Mouse (Mus musculus) activated CD4-positive, CD25-positive, alpha-beta regulatory T cell, adult 4 months (primary cell): ENCODE measurements around the gene Nup62. TPM values are rescaled to one million over a fixed set of nuclear protein-coding genes. Genes with fewer than 3 reads are reported as not detected.
A peak's percentile ranks its signal among the peaks of the same experiment; 100 is the strongest.

Source experiments
- ATAC-seq: one replicate; pipeline ENCODE4 v1.8.0; 2017
- polyA plus RNA-seq, 2 experiments: library from polyadenylated mRNA; unstranded; fragments of 100-300 nt; shearing (Covaris generic); gene quantifications; one replicate each; pipeline ENCODE4 v1.2.1; 2017

The Nup62 gene
- polyA plus RNA-seq: 10 to 100 TPM; 32.1 to 47.7 TPM

DNA sequence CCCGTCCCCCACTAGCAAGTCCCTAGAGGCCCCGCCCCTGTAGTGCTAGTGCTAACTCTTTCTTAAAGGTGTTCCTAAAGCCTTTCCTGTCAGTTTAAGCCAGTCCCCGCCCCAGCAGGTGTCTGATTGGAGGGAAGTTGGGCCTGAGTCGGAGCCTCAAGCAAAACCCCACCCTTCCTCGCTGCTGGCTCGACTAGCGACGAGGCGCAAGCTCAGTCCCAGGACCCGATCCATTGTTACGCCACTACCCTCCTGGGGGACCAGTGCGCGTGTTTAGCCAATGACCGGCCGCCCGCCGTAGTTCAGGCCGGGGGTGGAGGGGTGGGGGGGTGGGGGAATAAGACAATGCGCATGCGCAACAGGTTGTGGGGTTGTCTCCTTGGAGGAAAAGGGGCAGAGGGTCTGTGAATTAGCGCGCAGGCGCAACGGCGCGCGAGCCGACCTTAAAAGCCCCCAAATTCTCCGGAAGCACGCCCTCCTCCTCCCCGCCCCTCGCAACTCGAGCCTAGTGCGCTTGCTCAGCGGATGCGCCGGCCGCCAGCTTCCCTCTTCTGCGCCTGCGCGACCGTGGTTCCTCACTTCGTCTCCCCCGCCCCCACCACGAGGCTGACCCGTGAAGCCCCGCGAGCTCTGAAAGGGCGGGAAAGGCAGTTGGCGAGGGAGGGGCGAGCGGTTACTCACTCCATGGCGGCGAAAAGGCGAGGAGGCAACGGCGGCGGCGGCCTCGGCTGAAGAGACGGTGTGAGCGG, at the start of gene Nup62, which contains the start of gene Il4i1:
Gene Nup62, plus strand, starts transcription at position 368 of the 749 bp plus-strand sequence.
Gene Il4i1, plus strand, starts transcription at position 667 of the 749 bp plus-strand sequence.
- ATAC-seq: peak; percentile 95

DNA sequence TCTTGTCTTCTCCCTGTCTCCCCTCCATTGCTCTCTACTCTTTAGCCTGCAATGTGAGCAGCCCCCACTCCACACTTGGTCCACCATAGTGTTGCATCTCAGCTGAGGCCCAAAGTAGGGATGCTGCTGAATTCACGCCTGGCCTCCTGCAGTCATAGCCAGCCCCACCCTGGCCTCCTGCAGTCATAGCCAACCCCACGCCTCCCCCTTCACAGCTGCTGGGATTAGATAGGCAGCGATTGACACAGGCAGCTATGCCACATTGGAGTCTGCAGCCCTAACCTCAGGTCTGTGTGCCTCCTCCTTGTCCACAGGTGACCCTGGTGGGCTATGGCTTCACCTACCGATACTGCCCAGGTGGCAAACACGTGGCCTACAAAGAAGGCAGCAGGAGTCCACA, 47.8 kb upstream of the Nup62 start:
- no peak for ATAC-seq

DNA sequence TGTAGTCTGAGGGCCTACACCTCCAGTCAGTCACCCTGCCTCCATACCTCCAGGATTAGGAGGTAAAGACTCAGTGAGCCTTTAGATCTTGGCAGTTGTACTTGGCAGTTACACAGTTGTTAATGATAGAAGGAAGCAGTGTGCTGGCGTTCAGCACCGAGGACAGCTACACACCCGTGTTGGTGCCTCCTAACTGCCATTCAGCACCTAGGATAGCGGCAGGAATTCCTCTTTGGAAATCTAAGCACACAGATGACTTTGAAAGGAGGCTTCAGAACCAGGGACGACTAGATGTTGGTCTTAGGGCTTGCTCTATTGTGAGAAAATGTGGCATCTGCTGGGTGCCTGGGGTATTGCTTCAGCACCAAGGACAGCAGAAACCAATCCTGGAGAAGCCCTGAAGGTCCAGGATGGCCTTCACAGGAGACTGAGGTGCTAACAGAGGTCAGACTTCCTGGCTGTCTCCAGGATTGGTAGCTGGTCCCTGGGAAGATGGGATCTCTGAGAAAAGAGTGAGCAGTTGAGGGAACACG, 45.8 kb upstream of the Nup62 start:
- ATAC-seq: no peak

DNA sequence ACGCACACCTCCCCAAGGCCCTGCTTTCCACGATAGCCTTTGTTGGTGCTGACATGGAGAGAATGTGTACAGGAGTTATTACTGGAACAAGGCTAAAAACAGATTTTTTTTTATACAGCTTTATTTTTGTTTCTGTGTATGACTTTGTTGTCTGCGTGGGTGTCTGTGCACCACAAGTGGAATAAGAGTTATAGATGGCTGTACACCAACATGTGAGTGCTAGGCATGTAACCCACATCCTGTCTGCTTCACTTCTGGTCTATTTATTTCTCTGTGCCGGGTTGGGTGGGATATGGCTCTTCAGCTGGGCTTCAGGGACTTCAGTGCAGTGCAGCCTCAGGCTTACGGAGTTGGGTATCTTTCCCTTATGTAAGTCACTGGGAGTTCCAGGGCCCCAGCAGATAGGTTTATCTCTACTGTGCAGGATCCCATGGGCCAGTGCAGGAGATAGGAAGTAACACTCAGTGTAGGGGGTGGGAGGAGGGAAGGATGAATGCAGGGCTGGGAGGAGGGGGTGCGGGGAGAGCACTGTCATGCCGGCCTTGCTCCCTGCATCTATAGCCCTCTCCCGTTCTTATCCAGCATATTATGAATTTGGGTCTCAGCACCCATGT, 43.2 kb upstream of the Nup62 start:
- peak; percentile 89 for ATAC-seq

DNA sequence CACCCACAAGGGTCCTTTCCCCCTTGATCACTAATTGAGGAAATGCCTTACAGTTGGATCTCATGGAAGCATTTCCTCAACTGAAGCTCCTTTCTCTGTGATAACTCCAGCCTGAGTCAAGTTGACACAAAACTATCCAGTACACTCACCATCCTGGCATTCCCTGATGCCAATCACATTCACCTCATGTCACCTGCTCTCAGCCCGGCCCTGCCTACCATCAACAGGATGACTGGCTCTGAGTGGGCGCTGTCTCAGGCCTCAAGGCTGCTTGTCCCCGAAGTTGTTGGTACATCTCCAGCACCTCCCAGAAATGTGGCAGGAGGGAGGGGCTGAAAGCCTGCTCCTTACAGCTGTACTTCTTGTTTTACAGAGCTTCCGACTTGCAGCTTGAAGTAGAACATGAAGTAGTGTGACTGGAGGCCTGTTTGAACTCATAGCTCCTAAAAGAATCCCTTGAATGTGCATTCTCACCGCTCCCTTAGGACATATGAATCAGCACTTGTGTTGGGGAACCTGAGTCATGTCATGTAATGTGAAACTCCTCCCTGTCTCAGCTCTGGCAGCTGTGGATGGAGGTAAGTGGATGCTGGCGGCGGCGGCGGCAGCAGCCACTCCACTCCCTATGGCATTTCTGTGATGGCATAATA, 38.9 kb upstream of the Nup62 start:
- ATAC-seq: no peak

DNA sequence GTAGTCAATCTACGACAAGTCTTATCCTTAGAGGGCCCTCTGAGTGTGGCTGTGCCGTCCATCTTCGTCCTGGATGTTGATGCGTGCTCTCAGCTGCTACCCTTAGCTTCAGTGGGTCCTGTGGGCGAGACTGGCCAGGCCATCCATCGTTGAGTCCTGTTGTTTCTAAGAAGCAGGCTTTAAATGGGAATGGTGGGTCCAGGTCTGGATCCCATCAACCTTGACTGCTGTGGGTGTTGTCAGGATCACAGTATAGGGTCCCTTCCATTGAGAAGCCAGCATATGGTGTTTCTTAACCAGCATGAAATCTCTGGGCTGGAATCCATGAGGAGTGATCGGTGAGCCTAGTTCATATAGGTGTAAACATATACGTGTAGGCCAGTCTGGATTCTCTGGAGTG, 35.8 kb upstream of the Nup62 start:
- no peak for ATAC-seq

DNA sequence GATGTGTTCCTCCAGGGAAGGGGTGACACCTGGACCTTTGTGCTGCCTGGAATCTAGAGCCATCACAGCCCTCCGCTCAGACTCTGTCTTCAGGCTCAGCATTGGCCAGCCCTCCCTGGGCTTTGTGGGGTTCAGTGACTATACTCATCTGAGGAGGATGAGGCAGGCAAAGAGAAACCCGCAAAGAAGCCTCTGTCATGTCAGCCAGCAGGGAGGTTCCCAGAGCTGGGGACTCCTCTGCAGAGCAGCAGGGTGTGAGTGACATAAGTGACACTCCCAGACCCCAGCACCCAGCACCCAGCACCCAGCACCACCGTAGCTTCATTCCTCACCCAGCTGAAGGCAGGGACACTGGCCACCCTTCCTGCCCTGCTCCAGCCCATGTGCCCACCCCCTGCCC, 26.4 kb upstream of the Nup62 start:
- ATAC-seq: no peak

DNA sequence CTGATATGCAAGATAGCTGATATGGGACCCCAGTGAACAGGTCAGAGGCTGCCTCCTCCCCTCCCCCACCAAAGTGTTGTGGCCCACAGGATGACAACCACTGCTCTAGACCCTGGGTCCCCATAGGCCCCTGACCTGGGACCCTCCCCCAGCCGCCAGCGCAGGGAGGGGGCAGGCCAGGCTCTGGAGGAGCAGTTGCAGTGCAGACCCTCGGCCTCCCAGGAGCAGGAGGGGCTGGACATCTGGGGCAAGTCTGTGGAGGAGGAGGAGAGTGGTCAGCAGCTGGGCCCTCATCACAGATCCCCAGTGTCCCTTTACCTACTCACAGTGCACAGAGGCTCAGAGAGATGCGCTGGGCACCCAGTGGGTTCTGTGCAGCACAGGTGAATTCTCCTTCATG, 25.8 kb upstream of the Nup62 start:
- no peak for ATAC-seq

DNA sequence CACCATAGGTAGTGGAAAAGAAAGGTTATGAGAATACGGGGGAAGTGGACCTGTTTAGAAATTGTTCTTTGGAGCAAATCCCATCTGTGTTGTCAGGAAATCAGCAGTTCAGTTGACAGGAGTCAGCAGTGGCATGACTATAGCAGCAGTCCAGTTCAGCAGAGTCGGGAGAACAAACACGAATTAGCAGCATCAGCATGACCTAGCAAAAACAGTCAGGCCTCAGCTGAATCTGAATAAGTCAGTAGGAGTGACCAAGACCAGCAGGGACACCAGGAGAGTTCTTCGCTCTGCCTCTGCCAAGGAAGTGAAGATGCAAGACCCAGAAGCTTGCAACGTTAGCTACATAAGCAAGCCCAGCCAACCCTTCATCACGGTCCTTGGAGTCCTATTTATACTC, 23.1 kb upstream of the Nup62 start:
- no peak for ATAC-seq

DNA sequence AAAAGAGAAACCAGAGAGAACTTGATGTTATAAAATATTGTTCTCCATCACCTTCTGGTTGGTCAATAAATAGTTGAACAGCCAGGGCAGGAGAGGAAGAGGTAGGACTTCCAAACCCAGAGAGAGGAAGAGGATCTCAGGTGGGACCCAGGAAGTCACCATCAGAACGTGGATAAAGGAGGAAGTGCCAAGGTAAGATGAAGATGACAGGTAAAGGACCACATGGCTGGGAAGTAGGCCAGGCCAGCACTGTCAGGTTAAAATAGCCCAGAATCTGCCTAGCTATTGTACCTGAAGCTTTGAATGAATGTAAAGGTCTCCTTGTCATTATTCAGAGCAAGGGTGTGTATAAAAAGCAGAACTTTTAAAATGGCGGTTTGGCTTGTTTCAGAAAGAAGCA, 7.0 kb upstream of the Nup62 start:
- no peak for ATAC-seq

DNA sequence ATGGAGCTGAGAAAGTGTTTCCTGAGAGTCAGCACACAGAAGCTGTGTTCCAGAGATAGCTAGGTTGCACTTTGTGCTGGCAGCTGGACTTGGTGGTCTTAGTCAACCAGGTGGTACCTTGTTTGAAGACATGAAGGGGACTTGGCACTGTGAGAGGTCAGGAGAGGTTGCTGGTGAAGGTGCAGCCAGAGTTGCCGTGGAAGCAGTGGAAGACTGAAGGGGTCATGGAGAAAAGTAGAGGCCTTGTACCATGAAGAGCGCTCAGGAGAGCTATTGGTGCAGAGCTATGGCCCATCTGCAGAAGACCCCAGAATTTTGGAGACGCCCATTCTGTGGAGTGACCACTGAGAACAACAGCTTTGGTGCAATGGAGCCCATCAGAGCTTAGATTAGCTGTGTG, 6.4 kb upstream of the Nup62 start:
- no peak for ATAC-seq

DNA sequence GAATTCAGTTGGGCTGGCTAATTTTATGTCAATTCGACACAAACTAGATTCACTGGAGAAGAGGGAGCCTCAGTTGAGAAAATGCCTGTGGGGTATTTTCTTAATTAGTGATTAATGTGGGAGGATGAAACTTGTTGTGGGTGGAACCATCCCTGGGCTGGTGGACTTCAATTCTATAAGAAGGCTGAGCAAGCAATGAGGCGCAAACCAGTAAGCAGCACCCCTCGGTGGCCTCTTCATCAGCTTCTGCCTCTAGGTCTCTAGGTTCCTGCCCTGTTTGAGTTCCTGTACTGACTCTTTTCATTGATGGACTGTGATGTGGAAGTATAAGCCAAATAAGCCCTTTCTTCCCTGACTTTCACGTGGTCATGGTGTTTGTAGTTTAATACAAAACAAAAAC, 5.5 kb upstream of the Nup62 start:
- no peak for ATAC-seq

DNA sequence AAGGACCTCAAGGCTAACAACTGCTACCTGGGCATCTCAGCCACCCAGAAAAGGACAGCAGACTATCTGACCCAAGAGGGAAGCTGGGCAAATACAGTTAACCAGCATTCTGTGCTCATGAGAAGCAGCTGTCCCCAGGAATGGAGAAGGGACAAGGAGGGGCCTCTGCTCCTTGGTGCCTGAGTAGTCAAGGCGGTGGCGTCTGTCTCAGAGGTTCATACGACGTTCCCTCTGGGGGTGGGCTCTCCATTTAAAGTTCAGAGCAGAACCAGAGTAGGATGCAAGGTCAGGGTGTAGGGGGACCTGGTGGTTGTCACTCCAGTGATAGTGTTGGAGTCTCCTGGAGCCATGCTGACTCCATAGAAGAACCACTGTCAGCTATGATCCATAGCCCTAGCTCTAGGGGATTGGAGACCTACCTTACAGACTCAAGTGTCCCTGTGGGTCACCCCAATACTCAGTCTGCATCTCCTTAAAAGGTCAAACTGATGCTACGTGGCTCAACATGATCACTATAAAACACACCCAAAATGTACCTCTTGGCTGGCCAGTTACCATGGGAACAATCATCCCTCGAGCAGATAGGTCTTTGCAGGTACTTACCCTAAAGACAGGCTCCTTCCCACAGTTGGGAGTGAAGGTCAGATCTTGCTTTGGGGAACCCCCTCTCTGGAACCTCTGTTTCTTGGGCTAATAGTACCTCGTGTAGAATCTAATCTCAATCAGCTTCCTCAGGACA, 4.9 kb upstream of the Nup62 start:
- no peak for ATAC-seq

DNA sequence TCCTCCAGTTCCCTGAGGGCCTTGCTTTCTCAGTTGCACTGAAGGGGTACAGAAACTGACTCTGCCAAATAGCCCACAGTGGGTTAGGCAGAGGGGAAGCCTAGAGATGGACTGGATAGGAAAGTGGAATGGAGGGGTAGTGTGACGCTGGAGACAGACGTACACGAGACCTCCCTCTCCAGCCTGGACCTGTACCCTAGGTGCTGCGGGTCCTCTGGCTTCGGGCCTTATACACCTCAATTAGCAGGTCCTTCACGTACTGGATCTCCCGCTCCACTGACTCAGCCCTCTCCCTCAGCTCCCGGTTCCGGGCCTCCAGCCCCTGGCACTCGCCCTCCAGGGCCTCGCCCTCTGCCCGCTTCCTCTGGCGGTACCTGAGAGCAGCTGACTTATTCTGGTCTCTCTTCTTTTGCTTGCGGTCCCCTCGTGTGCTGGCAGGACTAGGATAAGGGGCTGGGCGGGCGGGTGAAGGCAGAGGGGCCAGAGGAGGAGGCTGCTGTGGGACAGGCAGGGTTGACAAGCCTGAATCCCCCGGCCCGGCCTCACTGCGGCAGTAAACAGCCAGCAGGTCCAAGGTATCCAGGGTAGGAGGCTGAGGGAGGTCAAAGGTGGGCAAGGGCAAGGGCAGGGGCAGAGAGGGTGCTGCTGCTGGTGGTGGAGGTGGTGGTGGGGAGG, 3.1 kb upstream of the Nup62 start:
- ATAC-seq: no peak

DNA sequence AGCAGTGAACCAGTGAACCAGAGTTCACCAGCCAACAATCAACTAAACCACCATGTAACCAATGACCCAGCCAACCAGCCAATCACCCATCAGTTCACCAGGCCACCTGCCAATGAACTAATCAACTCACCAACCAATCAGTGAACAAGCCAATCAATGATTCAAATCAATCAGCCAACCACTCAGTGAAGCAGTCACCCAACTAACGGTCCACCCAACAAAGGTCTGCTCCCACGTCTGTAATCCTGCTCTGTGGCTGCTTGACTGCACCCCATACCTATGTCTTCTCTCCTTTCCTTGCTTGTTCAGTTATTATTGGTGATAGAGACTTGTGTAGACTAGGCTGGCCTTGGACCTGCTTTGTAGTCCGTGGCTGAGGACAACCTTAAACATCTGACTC, 1.9 kb upstream of the Nup62 start:
- no peak for ATAC-seq

DNA sequence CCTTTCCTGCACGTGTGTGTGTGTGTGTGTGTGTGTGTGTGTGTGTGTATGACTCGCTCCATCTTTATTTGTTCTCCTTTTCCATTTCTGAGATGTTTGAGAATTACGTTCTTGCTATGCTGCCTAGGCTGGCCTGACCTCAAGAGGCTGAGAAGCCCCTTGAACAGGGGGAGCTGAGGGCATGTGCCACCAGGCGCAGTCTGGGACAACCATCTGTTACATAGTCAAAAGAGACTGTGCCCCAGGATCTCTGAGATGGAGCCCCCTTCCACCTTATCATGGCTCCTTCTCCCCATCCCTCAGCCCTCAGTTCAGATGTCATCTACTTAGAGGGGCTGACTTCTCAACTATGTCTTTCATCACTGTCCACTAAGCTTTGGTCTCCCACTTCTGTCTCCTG, 1.5 kb upstream of the Nup62 start:
- no peak for ATAC-seq

DNA sequence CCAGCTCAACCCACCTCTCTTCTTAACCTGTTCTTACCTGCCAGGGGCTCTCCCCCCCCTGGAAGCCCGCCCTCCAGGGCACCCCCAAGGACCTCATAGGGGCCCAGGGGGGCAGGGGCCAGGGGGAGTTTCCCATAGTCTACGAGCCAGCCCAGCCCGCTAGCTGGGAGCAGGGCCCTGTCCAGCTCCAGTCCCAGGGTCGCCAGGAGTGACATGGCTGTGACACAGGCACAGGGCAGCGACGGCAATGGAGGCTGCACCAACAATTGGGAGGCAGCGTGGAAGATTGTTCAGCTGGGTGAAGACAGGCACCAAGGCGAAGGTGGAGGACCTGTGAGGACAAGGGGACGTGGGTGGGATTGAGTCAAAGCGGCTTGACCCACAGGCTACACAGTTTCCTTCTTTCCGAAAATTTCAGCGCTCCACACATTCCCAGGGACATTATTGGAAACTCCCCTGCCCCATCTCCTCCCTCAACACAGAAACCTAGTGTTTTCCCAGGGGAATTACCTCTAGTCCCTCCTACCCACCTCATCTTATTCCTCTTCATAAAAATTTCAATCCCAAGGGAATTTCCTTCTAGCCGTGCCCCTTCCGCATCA, 835 bp upstream of the Nup62 start:
- no peak for ATAC-seq

DNA sequence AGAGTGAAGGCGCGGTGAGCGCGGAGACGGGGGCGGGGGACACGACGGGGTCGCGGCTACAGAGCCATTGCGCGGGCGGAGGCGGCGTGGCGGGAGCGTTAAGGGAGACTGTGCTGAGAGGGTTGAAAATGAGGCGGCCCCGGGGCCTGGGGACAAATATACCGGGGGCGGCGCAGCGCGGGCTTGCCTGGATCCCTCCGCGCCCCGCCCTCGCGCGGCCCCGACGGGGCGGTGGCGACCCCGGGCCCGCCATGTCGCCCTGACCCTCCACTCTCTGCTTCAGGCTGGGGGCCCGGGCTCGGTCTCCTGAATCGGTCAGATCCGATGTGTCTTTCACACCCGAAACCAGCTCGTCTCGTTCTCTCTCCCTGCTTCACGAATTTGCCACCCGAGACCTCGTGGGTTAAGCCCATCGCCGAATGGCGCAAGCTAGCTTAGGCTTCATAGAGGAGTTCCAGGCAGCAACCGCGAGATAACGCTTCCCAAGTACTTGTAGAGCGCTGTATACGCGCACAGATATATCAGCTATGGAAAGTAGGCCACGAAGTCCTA, 658 bp downstream of the Nup62 start, which contains the start of gene Atf5:
Gene Atf5, minus strand, starts transcription at position 189 of the 552 bp plus-strand sequence.
- ATAC-seq: no peak

DNA sequence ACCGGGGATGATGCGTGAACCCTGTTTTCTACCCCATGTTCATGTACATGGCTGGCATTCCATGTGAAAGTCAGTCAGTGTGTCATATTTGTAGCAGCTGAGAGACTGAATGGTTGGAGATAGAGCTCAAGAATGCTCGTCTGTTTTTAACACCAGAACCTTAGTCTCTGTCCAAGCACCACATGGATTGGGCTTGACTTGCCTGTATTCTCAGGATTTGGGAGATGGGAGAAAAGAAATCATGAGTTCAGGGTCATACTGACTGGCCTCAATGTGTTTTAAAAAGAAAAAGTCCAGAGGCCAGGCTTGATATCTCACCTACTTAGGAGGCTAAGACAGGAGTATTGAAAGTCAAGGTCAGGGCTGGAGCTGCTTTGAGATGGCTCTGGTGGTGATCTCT, 1.6 kb downstream of the Nup62 start:
- no peak for ATAC-seq

DNA sequence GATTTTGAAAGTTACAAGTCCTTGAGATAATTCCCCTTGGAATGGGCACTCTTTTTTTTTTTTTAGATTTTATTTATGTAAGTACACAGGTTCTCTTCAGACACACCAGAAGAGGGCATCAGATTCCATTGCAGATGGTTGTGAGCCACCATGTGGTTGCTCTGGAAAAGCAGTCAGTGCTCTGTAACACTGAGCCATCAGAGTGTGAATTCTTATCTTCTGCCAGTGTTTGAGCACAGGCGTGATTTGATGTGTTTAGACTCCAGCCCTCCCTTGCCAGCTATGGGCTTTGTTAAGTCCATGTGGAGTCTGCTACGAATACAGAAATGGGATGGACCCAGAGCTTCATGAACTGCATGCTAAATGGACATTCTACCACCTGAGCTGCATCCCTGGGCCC, 2.3 kb downstream of the Nup62 start:
- ATAC-seq: no peak

DNA sequence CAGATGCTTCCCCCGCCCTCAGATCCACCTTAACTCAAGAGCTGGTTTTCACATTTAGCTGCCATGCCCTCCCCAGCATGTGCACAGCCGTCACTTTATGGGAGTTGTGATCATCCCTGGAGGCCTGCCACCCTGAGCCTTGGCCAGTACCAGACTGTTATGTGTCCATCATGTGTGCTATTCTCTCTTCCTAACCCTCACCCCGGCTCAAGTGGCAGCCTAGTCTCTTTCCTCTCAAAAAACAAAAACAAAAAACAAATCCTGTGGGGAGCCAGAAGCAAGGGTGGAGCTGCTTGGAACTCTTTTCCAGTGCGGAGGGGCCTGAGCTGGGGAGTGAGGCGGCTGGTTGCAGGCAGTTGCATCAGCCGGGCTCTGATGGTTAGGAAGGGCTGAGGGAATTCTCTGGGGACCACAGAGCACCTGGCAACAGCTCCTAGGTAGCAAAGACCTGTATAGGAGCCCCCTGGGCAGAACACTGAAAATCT, 2.9 kb downstream of the Nup62 start:
- no peak for ATAC-seq
